Mouse (Mus musculus): ENCODE measurements around the gene Fam160b1.

Gene Fam160b1

GRCm38 (mm10) chr19:57344678-57345077 is 15.8 kb upstream of the Fam160b1 start:
- no peak for DNase-seq (ENCODE audit: low spot score in 2 of 2)

DNA sequence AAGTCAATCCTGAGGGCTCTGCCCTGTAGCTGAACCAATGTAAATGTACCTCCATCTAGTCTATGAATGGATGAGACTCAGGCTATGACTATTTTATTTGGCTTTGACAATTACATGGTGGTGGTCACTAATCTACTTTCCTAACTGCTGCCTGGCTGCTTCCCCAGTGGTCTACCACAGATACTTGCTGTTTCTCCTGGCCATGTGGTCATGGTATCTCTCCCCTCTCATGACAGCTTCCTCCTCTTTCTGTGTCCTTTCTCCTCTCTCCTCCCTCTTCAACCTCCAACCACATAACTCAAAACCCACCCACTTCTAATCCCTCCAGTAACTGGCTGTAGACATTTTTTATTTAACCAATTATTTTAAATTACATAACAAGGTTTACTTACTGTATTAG is 11.4 kb upstream of the Fam160b1 start:
- DNase-seq (ENCODE audit: low spot score in 2 of 2): no peak

DNA sequence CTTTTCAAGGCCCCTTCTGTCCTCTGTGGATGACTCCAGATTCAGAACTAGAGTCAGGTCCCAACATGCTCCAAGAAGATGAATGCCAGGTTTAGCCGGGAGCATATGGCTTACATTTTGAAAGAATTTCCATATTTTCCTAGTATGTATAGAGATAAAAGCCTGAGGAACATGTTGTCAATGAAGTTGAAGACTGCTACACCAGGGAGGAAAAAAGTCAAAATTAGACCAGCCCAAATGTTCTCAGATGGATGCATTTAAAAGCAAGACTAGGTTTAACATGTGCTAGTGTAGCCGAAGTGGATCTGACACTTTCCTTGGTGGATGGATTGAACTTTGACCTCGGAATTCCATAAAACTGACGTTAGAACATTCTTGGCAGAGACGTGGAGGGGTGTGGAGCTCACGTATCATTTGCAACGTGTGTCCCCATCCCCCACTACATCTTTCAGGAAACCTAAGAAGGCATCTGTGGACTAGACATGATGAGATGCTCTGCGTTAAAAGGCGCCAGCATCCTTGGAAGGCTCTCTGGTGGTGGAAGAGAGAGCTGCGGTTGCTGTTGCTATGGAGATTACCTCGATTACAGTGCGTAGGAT is 8.0 kb upstream of the Fam160b1 start:
- peak; percentile 43 to 50 for DNase-seq (ENCODE audit: low spot score in 2 of 2)

GRCm38 (mm10) chr19:57353228-57353627 is 7.3 kb upstream of the Fam160b1 start:
- no peak for DNase-seq (ENCODE audit: low spot score in 2 of 2)

DNA sequence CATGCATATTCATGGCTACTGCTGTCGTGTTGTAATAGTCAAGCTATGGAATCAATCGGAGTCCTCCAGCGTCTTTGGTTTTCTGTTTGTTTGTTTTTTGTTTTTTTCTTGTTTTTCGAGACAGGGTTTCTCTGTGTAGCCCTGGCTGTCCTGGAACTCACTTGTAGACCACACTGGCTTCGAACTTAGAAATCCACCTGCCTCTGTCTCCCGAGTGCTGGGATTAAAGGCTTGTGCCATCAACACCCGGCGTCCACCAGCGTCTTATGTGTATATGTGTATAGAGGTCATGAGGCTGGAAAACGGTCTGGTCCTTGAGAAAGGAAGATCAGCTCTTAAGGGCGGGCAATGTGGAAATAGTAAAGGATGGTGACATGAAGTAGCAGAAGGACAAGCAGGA is 6.4 kb upstream of the Fam160b1 start:
- no peak for DNase-seq (ENCODE audit: low spot score in 2 of 2)

DNA sequence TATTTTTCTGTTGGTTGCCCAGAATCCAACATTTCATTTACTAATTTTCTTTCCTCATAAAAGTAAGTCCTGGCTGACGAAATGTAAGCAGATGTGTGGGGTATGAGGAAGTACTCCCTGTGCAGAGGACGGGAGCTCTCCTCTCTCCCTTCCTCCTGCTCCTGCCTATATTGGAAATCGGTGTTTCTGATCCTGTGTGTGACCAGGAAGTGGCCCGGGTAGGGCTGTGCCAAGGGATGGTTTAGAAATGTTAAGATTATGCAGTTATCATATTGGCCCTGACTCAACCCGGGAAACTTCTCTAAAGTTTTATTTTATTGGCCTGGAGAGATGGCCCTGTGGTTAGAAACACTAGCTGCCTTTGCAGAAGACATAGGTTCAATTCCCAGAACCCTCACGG is 5.8 kb upstream of the Fam160b1 start:
- DNase-seq (ENCODE audit: low spot score in 2 of 2): no peak

DNA sequence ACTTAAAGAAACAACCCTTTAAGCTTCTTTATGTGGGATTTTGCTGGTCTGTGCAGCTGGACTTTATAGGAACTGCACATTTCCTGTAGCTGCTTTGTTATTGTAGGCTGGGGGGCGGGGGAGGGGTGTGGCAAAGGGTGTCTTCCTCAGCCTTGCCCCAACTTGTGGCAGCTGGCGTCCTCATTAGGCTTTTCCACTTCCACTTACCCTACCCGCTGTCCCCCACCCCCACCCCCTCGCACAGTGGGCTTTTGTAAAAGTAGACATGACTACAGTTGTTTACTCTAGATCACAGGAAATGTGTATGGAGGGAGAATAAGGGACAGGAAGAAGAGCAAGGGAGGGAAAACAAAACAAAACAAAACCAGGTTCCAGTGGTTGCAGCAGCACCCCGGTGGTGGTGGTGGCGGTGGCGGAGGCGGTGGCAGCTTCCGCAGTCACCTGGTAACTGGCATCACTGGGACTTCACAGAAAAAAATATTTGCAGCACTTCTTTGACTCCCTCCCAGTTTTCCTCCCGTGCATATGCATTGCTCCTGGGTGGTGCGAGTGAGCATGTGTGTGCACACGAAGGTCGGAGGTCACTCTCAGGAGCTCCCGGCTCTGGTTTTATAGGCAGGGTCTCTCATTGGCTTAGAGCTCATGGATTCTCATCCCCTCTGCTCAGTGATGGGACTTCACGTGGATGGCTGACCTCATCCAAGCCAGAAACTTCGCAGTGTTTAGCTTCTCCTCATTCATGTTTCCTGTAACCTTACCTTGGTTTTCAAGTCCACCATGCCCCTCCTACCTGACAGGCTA is 4.8 kb upstream of the Fam160b1 start:
- DNase-seq (ENCODE audit: low spot score in 2 of 2): no peak

- DNase-seq (ENCODE audit: low spot score in 2 of 2): no peak
Observed at GRCm38 (mm10) chr19:57356273-57356672, 4.2 kb upstream of the Fam160b1 start.

DNA sequence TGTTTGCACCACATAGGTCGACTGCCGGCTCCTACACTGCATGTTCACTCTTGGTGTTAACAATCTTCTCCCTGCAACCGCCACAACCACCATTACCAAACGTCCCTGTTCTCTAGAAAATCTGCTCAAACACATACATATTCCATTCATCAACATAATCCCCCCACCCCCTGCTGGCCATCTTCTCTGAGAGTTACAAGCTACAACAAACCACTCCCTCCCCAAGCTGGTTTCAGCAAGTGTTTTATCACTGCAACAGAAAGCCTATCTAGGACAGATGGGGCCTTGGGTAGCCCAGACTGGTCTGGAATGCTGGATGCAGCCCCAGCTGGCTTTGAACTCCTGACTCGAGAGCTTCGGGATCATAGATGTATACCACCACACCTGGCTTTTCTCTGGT is 3.2 kb upstream of the Fam160b1 start:
- DNase-seq (ENCODE audit: low spot score in 2 of 2): no peak

DNA sequence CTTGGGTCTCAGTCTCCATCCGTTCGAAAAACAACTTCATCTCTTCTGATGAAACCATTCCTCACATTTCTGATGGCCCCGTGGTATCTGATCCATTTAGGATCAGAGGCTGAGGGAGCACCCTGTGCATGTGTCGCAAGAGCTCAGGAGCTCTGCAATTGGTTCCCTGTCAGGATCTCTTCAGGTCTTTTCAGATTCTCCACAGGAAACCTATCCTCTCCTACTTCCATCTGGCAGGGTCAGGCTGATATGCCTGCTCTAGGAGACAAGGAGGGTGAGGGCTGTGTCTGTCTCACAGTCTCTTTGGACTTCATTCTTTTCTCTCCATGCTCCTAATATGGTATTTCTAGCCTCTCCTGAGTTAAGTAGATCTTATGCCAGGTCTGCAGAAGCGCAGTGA is 2.7 kb upstream of the Fam160b1 start:
- no peak for DNase-seq (ENCODE audit: low spot score in 2 of 2)

GRCm38 (mm10) chr19:57358322-57358721 is 2.2 kb upstream of the Fam160b1 start:
- DNase-seq (ENCODE audit: low spot score in 2 of 2): peak; percentile 48 to 57

DNA sequence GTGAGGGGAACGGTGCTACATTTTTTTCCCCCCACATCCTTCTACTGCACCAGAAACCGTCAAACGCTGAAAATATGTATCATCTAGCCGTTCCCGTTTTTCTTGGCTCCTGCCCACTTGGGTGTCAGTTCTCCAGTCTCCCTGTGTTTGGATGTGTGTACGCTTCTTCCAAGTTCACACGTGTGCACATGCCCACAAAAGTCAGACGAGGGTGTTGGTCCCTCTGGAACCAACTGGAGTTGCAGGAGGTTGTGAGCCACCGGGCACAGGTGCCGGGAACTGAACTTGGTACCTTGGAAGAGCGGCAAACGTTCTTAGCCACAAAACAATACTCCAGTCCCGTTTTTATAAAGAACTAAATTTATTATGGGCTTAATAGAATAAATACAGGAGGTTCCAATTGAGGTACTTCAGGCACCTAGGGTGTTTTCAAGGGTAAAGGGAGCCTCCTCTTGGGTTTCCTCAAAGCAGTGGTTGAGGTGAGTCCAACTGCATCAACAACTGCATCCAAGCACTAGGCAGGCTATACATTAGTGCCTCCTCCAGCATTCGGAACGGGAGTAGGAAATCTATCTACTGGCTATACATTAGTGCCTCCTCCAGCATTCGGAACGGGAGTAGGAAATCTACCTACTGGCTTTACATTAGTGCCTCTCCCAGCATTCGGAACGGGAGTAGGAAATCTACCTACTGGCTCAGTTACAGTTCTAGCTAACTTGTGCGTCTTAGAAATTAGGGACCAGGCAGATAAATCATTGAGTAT is 1.5 kb upstream of the Fam160b1 start:
- DNase-seq (ENCODE audit: low spot score in 2 of 2): no peak

DNA sequence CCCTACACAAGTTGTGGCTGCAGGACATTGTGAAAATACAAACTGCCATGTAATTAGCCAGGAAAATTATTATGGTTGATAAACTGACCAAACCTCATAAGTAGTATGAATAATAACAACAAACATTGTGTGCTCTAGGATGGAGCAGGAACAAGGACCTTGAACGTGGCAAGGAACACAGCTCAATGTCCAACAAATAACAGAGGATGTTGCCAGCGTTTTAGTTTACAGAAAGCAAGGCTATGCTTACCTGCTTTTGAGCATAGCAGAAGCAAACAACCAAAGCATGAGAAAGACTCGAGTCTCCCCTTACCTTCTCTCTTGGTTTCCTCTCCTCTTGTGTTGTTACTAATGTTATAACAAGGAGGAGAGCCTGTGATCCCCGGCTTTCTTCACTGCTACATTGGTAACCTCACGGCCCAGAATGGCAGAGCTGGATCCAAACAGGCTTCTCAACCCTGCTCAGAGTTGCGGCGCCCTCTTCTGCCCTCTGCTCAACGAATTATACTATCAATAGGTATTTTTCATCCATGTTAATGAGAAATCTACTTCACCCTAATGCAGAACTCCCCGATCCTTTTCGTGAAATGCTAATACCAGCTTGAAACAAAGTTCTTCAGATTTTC is 666 bp upstream of the Fam160b1 start:
- DNase-seq (ENCODE audit: low spot score in 2 of 2): no peak

- peak; percentile 43 to 61 for DNase-seq (ENCODE audit: low spot score in 2 of 2)
Observed at GRCm38 (mm10) chr19:57361131-57361938, 855 bp downstream of the Fam160b1 start.

DNA sequence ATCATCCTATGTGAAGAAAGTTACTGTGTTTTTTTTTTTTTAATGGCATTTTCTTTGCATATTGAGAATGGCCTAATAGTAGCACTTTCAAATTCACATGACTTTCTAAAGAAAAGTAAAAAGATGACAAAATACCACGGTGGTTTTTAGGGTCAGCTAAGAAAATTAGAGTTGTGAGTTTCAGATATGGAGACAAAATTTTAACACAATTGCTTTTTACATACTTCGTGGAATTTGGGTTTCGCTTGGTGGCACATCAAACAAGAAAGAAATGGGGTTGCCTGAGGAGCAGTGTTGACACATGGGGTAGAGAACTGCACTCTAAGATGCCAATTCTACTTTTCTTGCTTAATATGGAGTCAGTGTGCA is 1.4 kb downstream of the Fam160b1 start:
- no peak for DNase-seq (ENCODE audit: low spot score in 2 of 2)

GRCm38 (mm10) chr19:57362586-57362985 is 2.1 kb downstream of the Fam160b1 start:
- no peak for DNase-seq (ENCODE audit: low spot score in 2 of 2)

- DNase-seq (ENCODE audit: low spot score in 2 of 2): no peak
Observed at GRCm38 (mm10) chr19:57363076-57363475, 2.6 kb downstream of the Fam160b1 start.

- DNase-seq (ENCODE audit: low spot score in 2 of 2): no peak
Observed at GRCm38 (mm10) chr19:57363538-57363937, 3.1 kb downstream of the Fam160b1 start.

- DNase-seq (ENCODE audit: low spot score in 2 of 2): no peak
Observed at GRCm38 (mm10) chr19:57364942-57365673, 4.6 kb downstream of the Fam160b1 start.

GRCm38 (mm10) chr19:57366007-57366406 is 5.5 kb downstream of the Fam160b1 start:
- DNase-seq (ENCODE audit: low spot score in 2 of 2): no peak

GRCm38 (mm10) chr19:57366626-57367025 is 6.1 kb downstream of the Fam160b1 start:
- DNase-seq (ENCODE audit: low spot score in 2 of 2): no peak

Data from right cerebral cortex, adult 2 months (tissue).